Mouse (Mus musculus): ENCODE results near the gene Mrpl28. TPM values are rescaled to one million over a fixed set of nuclear protein-coding genes. Genes with fewer than 3 reads are reported as not detected.

The Mrpl28 gene
- total RNA-seq, 2 experiments from 2014 or later = 35.4 to 74.1 TPM

DNA sequence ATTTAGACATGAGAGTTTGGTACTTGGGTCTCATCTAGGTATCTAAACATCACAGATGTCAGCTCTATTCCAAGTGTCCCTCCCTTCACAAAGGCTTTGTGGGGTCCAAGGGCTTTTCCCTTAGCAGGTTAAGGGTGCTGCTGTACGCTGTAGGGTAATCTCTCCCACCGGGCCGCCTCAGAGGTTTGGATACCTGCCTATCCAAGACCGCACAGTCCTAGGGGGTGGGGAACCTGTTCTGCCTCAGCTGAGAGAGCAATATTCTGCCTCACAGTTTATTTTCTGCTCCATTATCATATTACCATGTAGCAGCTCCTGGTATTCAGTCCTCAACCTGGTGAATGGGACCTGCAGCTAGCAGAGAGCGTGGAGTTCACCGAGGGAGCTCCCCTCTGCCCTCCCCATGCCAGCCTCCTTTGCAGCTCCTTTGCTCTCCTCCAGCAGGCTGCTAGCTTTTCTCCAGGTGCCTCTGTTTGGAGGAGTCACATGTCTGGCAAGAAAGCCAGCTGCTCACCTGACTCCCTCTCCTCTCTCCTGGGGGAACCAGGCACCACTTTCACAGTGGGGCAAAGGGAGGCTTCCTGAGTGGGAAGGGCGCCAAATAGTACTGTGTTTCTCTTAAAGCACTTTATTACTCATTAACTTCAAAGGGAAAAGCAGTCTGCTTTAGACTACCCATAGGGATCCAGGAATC is 7.9 kb upstream of the Mrpl28 start:
- ATAC-seq (ENCODE audit: poor library complexity, severe bottlenecking) = no peak

DNA sequence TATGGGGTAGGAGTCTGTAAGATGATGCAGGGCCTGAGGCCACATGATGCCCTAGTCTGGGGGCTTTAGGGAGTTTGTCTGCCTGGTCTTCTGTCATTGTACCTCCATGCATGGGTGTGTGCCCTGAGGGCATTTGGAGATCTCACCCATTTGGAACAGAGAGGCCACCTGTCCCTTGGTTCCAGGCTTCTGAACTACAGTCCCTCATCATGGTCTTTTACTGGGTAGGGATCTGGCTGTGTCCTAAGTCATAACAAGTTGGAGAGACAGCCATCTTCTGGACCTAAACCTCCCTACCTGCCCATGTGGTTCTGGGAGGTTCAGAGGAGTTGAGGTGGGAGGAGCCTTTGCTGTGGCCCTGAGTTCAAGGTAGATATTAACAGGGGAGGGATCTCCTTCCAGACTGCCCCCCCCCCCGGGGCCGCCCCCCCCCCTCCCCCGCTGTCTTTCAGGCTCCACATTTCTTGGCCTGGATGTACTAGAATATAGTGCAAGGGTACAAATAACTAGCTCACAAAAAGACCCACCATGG is 7.3 kb upstream of the Mrpl28 start:
- ATAC-seq (ENCODE audit: poor library complexity, severe bottlenecking) = no peak

DNA sequence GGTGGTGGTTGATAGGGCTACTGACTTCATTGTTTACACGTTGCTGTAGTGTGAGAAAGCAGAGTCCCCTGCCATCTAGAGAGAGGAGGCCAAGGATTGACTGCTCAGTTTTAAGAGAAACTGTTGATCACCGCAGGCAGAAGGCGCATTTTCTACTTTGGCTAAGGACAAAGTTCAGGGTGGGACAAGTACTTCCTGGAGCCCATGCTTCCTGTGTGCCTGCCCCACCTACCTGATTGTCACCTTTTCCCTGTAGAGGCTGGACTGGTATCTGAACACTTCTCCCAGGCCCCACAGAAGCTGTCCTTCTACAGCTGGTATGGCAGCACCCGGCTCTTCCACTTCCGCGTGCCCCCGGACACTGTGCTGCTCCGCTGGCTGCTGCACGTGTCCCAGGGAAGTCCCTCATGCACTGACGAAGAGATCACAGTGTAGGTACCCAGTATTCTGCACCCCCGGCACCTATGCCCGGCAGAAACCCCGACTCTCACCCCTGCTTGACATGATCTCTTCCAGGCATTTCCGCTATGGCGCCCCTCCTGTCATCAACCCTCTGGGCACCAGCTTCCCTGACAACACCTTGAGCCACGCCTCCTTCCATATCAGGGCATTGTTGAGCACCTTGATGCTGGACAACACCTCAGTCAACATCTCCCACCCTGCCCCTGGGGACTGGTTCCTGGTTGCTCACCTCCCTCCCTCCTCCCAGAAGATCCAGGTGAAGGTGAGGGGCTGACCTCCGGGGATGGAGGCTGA is 6.6 kb upstream of the Mrpl28 start:
- ATAC-seq (ENCODE audit: poor library complexity, severe bottlenecking) = no peak

- peak; percentile 72 for ATAC-seq (ENCODE audit: poor library complexity, severe bottlenecking)
These were observed 3.3 kb upstream of the Mrpl28 start for GRCm38 (mm10) chr17:26119766-26120710.

GRCm38 (mm10) chr17:26122431-26123140 is 714 bp upstream of the Mrpl28 start:
- no peak for ATAC-seq (ENCODE audit: poor library complexity, severe bottlenecking)

GRCm38 (mm10) chr17:26124560-26124959 is 1.3 kb downstream of the Mrpl28 start:
- no peak for ATAC-seq (ENCODE audit: poor library complexity, severe bottlenecking)

- no peak for ATAC-seq (ENCODE audit: poor library complexity, severe bottlenecking)
These were observed 1.9 kb downstream of the Mrpl28 start for GRCm38 (mm10) chr17:26125226-26125625.

DNA sequence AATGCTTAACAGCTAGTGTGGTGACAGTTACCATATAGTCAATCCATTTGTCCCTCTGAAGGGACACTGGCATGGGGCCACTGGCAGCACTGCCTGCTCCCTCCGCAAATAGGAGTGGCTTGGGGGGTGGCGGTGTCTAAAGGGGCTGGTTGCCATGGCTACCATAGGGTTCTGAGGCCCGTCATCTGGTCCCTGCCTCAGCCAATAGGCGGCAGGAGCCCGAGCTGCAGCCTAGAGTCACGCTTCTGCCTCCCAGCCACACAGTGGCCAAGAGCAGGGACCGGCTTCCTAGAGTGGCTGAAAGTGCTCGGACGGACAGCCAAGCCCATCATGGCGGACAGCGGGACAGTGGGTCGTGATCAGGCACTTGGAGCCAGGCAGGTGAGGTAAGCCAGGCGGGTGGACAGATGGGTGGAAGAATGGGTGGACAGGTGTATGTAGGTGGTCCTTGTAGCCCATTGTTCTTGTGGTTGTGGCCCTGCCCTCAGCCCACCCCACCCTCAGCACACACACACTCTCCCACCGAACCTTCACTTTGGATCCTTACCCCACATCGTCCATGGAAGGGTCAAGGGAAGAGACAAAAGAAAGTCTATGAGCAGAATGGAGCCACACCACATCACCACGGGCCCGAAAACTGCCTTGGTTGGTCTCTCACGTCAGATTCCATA is 7.9 kb downstream of the Mrpl28 start:
- ATAC-seq (ENCODE audit: poor library complexity, severe bottlenecking) = no peak

DNA sequence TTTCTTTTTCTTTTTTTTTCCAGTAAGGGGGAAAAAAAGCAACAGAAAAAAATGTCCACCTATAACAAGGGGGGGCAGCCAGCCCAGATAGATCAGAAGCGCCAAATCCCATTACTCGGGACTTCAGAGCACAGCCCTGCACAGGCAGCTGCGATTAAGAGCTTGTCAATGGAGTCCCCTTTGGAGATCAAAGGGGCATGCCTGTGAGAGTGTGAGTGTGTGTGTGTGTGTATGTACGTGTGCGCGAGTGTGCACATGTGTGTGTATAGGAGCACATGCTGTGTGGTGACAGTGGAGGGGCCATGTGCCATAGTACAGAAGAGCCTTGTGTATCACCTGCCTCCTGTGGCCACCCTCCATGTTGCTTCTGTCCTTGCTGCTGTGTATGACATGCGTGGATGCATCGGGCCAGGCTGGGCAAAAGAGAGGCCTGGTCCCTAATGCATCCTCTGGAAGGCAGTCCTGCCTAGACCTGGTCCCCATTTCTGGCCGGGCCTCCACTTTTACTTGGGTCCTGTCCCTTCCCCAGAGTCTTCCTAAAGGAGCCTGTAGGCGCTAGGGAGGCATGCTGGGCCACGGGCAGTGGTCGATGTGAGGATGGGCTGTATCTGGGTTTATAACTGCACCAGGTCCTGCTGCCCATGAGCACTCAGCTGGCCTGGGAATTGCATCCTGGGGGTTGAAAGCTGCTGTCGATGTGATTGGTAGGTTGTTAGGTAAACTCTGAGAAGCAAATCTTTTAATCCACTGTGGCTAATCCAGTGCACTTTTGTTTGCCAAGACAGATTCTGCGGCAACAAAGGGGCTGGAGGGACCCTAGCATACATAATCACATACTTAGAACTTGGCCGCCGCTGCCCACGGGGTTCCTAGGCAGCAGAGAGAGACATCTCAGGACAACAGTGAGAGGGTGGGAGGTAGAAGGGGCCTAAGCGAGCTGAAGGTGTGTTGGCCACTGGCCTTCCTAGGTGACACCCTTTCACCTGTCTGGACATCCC is 8.9 kb downstream of the Mrpl28 start:
- no peak for ATAC-seq (ENCODE audit: poor library complexity, severe bottlenecking)

DNA sequence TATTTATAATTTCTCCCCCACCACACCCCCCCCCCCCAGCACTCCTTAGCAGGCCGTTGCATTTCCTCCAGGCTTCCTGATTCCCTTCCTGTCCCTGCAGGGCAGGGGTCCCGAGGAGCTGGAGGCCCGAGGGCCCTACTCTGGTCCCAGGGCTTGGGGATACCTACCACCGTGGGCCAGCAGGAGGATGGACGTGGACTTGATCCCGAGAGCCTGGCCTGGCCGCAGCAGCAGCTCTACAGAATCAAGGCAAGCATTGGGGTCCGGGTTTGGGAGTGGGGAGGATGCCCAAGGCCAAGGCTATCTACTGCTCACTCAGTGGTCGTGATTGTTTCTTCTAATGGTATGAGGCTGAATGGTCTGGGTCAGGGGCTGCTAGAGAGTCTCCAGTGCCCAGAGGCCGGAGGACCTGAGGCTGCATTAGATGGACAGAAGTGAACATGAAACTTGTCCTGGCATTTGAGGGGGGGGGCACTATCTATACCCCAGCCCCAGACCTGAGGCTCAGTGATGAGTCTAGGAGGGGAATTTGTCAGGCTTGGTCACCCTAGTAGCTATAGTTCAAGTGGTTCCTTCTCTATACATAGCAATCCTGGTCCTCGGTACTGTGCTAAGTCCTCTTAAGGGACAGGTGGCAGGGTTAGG is 13.9 kb downstream of the Mrpl28 start:
- ATAC-seq (ENCODE audit: poor library complexity, severe bottlenecking) = no peak

DNA sequence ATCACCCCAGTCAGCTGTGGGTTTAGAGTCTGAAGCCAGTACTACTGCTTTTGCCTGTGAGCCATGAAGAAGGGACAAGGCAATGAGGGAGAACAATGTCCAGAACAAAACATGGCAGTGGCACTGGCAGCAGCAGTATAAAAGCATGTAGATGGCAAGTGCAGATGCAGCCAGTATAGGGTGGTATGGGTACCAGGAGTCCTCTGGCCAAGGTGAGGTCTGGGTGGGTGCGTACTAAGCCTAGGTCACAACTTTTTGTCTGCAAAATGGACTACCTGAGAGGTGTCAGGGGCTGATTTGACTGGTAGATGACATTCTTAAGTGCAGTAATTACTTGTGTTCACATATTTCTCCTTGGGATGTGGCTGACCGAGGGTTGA is 14.4 kb downstream of the Mrpl28 start:
- ATAC-seq (ENCODE audit: poor library complexity, severe bottlenecking) = no peak

DNA sequence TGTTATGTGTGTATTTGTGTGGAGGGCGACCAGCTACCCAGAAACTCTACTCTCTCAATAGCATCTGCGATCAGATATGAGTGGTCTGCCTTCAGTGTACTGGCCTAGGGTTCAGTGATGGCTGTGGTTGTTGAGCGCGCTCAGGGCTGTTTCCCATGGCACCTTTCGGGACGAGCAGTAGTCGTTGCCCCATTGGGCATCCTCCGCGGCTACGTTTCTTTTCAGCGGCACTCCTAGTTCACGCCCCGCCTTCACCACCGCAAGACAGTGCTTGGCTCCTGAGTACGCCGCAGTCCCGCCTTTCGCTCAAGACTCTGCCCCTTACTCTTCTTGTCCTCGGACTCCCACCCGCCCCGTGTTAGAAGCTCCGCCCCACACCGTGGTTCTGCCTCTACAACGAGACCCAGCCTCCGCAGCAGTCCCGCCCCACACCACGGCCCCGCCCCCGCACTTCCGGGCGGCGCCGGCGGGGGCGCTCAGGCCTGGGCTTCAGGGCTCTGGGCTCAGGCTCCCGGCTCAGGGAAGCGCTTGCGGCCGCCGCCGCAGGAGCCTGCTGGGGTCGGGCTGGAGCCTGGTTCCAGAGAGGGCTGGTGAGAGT is 15.0 kb downstream of the Mrpl28 start, which contains the start of gene Axin1:
TSS of gene Axin1 (plus strand) at position 450 of the 598 bp plus-strand sequence.
- ATAC-seq (ENCODE audit: poor library complexity, severe bottlenecking) = peak; percentile 96

GRCm38 (mm10) chr17:26138901-26139381 is 15.6 kb downstream of the Mrpl28 start:
- peak; percentile 32 for ATAC-seq (ENCODE audit: poor library complexity, severe bottlenecking)

GRCm38 (mm10) chr17:26142796-26143195 is 19.5 kb downstream of the Mrpl28 start:
- ATAC-seq (ENCODE audit: poor library complexity, severe bottlenecking) = no peak

GRCm38 (mm10) chr17:26143386-26143785 is 20.1 kb downstream of the Mrpl28 start:
- ATAC-seq (ENCODE audit: poor library complexity, severe bottlenecking) = no peak

GRCm38 (mm10) chr17:26149056-26149455 is 25.8 kb downstream of the Mrpl28 start:
- ATAC-seq (ENCODE audit: poor library complexity, severe bottlenecking) = no peak

- no peak for ATAC-seq (ENCODE audit: poor library complexity, severe bottlenecking)
These were observed 28.8 kb downstream of the Mrpl28 start for GRCm38 (mm10) chr17:26151886-26152630.

Measured in megakaryocyte, adult 5-6 weeks (primary cell).